Mouse (Mus musculus) G1E (cell line): ENCODE results near the gene Znrf1.

ENCODE experiments used
- CTCF ChIP-seq: IDR thresholded peaks from 2 replicates; pipeline ENCODE4 v1.5.1; 2012; ENCODE audit warnings: low read depth, low read length, inconsistent platforms, mixed read lengths
- POLR2AphosphoS5 ChIP-seq: IDR thresholded peaks from 2 replicates; pipeline ENCODE4 v1.6.1; 2012; ENCODE audit warnings: low read depth, low read length, inconsistent platforms; ENCODE audit not compliant: insufficient replicate concordance

DNA sequence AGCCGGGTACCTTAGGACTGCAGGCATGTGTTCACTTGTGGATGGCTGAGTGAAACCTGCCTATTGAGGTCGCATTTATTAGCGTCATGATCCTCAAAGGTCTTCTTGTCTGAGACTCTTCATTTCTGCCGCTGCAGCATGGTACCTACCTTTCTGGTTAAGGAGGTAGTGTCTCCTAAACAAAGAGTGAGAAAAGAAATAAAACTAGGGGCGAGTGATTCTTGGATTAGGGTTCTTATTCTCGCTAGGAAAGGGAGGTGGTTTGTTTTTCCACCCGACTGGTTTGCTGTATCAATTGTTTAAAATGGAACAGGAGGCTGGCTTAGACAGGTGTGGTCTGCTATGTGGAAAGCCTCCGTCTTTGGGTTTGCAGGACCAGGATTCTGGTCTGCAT is 1.9 kb downstream of the Znrf1 start:
- TF ChIP-seq CTCF (no peak), POLR2AphosphoS5 (no peak)
